Mouse (Mus musculus) T-helper 17 cell (primary cell): Measurements from ENCODE around the gene Ufd1.
"Not testable (repeated sequence)": the region's sequence is repeated elsewhere in the genome, so short reads cannot be mapped to it uniquely, and the experiment has no call there.

Experiments
- in situ Hi-C, 2 experiments: fragments of 300-600 bp; cut with MboI, MseI; formaldehyde crosslinking; loops; 1 replicate in 1 of 2; 2 replicates in 1 of 2; pipeline ENCODE4 v1.15.1; 2025; ENCODE audit warnings: high pct_unique_total_duplicates in 2 of 2

Gene Ufd1

GRCm38 (mm10) chr16:18805746-18806145, 5.8 kb upstream of the Ufd1 start:
- in situ Hi-C loops = no loop called here

GRCm38 (mm10) chr16:18809001-18809400, 2.6 kb upstream of the Ufd1 start:
- in situ Hi-C loops = no loop called here

DNA sequence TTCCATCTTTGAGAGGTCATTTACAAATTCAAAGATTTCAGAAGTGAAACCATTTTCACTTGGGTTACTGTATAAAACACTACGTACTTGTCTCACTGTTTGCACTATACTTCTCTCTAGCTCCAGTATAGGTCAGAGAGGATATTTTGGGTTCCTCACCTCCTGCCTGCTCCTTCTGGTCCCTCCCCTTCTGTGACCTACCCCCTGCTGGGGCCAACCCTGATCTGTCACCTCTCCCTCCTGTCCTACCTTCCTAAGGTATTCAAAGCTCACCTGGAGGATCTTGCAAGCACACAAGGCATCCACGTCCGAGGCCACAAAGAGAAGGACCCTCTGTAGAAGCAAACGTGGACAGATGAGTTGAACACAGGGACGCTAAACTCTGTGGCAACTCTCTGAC, 547 bp upstream of the Ufd1 start:
- in situ Hi-C loops = loop anchor here (5.0 kb wide), 2 partner anchors 66 to 559 kb away; partner anchors contain the start of genes Hira (in 1 of the 2) and Mrpl40 (in 1 of the 2)

DNA sequence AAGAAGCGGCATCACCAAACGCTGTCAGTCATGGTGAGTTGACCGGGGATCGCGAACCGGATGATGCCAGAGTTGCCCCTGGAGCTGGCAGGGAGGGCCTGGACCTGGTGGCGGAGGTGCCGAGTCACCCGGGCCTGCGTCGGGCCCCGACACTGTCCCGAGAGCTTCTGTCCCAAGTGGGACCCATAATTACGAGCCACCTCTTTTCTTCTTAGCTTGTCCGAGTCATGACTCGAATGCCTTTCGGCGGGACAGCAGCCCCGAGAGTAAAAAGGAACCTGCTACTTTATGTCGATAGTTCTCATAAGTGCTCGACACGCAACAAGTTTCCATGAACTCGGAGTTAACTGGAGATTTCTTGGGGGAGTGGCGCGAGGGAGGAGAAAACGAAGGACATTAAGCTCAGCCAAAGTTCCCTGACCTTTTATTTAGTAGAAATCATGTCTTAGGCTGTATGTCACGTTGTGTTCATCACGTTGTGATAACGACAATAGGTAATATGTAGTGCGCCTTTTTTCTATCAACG, 869 bp downstream of the Ufd1 start:
- in situ Hi-C loops = loop anchor here (5.0 kb wide), 2 partner anchors 65 to 560 kb away; partner anchors contain the start of genes Hira (in 1 of the 2) and Mrpl40 (in 1 of the 2)

GRCm38 (mm10) chr16:18822356-18822755, 10.8 kb downstream of the Ufd1 start:
- in situ Hi-C loops = no loop called here

DNA sequence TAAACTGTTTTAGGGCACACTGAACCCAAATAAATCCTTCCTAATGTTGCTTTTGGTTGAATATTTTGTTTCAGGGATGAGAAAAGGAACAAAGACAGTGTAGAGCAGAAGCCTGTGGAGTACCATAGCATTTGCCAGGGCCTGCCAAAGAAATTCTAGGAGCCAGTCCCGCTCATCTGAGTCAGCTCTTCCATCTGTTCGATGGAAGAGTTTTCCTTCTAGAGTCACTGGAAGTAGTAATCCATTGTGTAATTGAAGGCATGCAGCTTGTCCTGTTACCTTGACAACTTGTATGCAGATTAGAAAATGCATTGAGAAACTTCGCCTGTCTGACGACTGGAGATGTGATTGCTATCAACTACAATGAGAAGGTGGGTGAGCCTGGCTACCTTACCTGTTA, 11.3 kb downstream of the Ufd1 start:
- in situ Hi-C loops = no loop called here

GRCm38 (mm10) chr16:18828630-18829029, 17.1 kb downstream of the Ufd1 start:
- in situ Hi-C loops = no loop called here

GRCm38 (mm10) chr16:18829102-18829501, 17.5 kb downstream of the Ufd1 start:
- in situ Hi-C loops = no loop called here

- in situ Hi-C loops = no loop called here
Observed at GRCm38 (mm10) chr16:18833486-18833885, 21.9 kb downstream of the Ufd1 start.

DNA sequence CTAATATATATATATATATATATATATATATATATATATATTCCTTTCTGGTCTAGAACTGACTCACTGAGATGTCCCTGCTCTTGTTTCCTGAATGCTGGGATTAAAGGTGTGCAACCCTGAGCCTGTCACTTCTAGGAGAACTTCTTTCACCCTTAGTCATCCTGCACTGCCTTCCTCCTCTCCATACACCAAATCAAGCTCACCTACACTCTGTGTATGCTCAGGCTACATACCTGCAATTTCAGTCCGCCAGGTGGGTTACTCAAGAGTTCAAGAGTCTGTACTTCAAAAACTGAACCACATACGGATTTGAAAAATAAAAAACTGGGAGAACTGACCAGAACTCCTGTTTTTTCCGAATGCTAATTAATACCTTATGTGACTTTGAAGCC, 24.5 kb downstream of the Ufd1 start:
- in situ Hi-C loops = no loop called here

GRCm38 (mm10) chr16:18836468-18837208, 25.1 kb downstream of the Ufd1 start, which contains the start of the genes 2510002D24Rik and Gm28539:
Gene 2510002D24Rik (plus strand): TSS chr16:18836578.
Gene Gm28539 (plus strand): TSS chr16:18836584.
- in situ Hi-C loops = no loop called here

GRCm38 (mm10) chr16:18838346-18838745, 26.8 kb downstream of the Ufd1 start:
- in situ Hi-C loops = no loop called here

- in situ Hi-C loops = no loop called here
Observed at GRCm38 (mm10) chr16:18846301-18846820, 34.8 kb downstream of the Ufd1 start.

DNA sequence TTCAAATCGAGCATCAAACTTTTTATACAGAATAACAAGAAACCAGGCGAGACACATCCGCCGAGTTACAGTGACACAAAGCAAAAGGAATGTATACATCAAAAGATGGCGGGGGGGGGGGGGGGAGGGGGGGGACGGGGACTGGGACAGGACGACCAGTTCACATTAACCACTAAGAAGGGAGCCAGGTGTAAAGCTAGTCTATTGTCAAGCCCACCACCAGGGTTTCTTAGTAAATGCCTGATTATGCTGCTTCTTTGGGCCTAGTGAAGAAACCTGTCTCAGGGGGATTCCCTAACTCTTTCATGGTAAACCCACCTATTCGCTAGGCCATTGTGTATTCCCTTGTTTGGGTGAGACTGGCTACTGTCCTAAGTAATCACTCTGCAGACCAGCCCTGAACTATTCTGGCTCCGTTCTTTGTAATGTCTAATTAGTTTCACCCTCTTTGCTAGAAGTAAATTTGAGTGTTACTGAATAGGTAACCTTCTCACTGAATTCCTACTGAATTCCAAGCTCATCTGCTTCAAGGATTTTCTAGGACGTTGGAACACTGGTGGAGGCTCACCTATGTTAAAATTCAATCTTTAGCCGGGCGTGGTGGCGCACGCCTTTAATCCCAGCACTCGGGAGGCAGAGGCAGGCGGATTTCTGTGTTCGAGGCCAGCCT, 38.1 kb downstream of the Ufd1 start:
- in situ Hi-C loops = loop anchor here in 1 of 2 experiments (10.0 kb wide), 1 partner anchor 155 kb away; no protein-coding TSS in a partner anchor

DNA sequence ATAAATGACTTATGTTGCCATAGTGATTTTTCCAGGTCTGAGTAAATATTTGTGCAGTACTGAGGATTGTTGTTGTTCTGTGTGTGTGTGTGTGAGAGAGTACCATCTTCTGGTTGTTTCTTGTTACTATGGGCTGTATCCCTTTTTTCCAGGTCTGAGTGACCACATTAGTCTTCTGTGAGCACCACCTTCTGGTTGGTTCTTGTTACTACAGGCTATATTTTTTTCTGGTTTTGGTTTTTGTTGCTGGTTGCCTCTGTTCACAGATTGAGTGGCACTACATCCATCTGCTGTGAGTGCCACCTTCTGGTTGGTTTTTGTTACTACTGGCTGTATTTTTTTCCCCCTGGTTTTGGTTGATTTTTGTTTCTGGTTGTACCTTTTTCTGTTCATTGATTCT, 47.0 kb downstream of the Ufd1 start:
- in situ Hi-C loops = loop anchor here (5.0 to 10.0 kb wide), 2 partner anchors 164 to 166 kb away; no protein-coding TSS in a partner anchor

- in situ Hi-C loops = no loop called here
Observed at GRCm38 (mm10) chr16:18860186-18860585, 48.6 kb downstream of the Ufd1 start.

GRCm38 (mm10) chr16:18870495-18870894, 58.9 kb downstream of the Ufd1 start:
- in situ Hi-C loops = not testable (repeated sequence)

GRCm38 (mm10) chr16:18876091-18876441, 64.5 kb downstream of the Ufd1 start:
- in situ Hi-C loops = loop anchor here in 1 of 2 experiments (5.0 kb wide), 1 partner anchor 64 kb away; the partner anchor contains the start of genes Cdc45 and Ufd1

GRCm38 (mm10) chr16:18876442-18877308, 65.1 kb downstream of the Ufd1 start, which contains the start of the genes Mrpl40 and Hira:
Gene Mrpl40 (minus strand): TSS chr16:18876862.
Gene Hira (plus strand): TSS chr16:18877037.
- in situ Hi-C loops = loop anchor here in 1 of 2 experiments (5.0 kb wide), 1 partner anchor 64 kb away; the partner anchor contains the start of genes Cdc45 and Ufd1

GRCm38 (mm10) chr16:18877386-18878090, 66.0 kb downstream of the Ufd1 start:
- in situ Hi-C loops = loop anchor here in 1 of 2 experiments (5.0 kb wide), 1 partner anchor 65 kb away; the partner anchor contains the start of genes Cdc45 and Ufd1
